ENCODE assay signal across 11 mouse cellular contexts in the genomic region with DNA sequence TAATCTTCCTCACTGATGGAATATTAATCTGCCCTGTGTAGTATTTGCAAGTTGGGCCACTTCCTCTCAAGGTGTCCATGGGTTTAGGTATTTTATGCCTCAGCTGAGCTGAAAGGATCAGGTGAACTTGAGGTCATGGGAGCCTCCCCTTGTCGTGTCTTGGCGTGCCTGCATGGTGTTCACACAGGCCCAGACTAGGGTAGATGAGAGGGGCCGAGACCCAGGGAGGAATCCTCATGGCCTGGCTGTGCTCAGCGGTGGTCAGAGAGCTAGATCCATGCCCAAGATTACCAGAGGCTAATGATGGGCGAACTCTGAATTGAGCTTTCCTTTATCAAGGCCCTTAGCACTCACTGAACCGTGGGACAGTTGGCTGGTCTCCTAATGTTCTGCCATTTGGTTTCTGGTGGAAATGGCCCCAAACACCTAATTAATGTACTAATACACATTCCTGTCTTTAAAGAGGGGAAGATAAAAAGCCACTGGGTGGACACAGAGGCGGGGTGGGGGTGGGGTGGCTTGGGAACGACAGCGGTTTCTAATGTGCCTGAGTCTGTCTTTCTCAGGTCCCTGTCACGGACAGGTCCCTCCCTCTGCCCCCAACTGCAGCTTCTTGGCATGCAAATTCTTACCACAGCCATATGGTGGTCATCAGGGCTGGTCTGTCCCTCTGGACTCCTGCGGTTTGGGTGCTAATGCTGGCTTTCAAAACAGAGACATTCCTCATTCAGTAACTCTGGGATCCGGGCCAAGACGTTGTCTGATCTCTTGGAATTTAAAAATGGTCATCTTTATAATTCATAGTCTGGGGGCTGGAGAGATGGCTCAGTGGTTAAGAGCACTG. TPM values are rescaled to one million over a fixed set of nuclear protein-coding genes. Genes with fewer than 3 reads are reported as not detected.
DNase-seq lines count a peak whose midpoint lies in the region; ATAC-seq and TF ChIP-seq lines count a peak whose summit lies in the region.
"Had no signal": no experiment of that assay in that cellular context is flagged by ENCODE, and none has a peak within 500 bp of the region (broad histone marks: within the 10 kb centered on the region; RNA-seq: fewer than 3 reads in every experiment).

No protein-coding gene starts in this region.

- H3K4me3 ChIP-seq in kidney, postnatal 0 days (replicated peaks; ENCODE audit: low read depth, low read length) = no peak overlapping the region
- no peak overlapping the region for H3K4me3 ChIP-seq in stomach, postnatal 0 days (ENCODE audit: low read depth, low read length)
- H3K4me3 ChIP-seq: erythroblast, embryonic 14.5 days had no signal

- no peaks in the 10 kb centered on the region for H3K36me3 ChIP-seq in kidney, postnatal 0 days (ENCODE audit: insufficient read depth, low read length)
- no peaks in the 10 kb centered on the region for H3K36me3 ChIP-seq in stomach, postnatal 0 days (ENCODE audit: control insufficient read depth, insufficient read depth, low read length)

- no peaks in the 10 kb centered on the region for H3K4me1 ChIP-seq in kidney, postnatal 0 days (replicated peaks; ENCODE audit: insufficient read depth, low read length)
- H3K4me1 ChIP-seq in stomach, postnatal 0 days (replicated peaks; ENCODE audit: control insufficient read depth, insufficient read depth) = no peaks in the 10 kb centered on the region

- no peak overlapping the region for H3K9ac ChIP-seq in kidney, postnatal 0 days (ENCODE audit: low read depth, low read length)
- H3K9ac ChIP-seq in stomach, postnatal 0 days (ENCODE audit: low read length) = no peak overlapping the region
- H3K9ac ChIP-seq: hindbrain, embryonic 14.5 days had no signal

- WGBS in kidney, postnatal 0 days = 20% methylated on average over 13 of the region's 13 CpGs
- 48% methylated on average over 13 of the region's 13 CpGs for WGBS in stomach, postnatal 0 days

- no peaks in the 10 kb centered on the region for H3K27me3 ChIP-seq in kidney, postnatal 0 days (ENCODE audit: insufficient read depth, low read length)
- no peaks in the 10 kb centered on the region for H3K27me3 ChIP-seq in stomach, postnatal 0 days (ENCODE audit: control insufficient read depth, insufficient read depth, low read length)

- no peaks in the 10 kb centered on the region for H3K9me3 ChIP-seq in kidney, postnatal 0 days (replicated peaks; ENCODE audit: low read length)
- no peaks in the 10 kb centered on the region for H3K9me3 ChIP-seq in stomach, postnatal 0 days (ENCODE audit: control insufficient read depth, low read length)

- no peak for TF ChIP-seq EP300 in stomach, postnatal 0 days (optimal IDR thresholded peaks at IDR 0.05)

- TF ChIP-seq CTCF in kidney, postnatal 0 days (IDR thresholded peaks at IDR 0.05; ENCODE audit: low read depth) = no peak
- TF ChIP-seq CTCF in stomach, postnatal 0 days (IDR thresholded peaks at IDR 0.05; ENCODE audit: low read depth) = no peak

- no peak overlapping the region for H3K27ac ChIP-seq in kidney, postnatal 0 days
- no peak overlapping the region for H3K27ac ChIP-seq in stomach, postnatal 0 days (replicated peaks)
- H3K27ac ChIP-seq: hindbrain, embryonic 14.5 days had no signal

- H3K4me2 ChIP-seq in kidney, postnatal 0 days (ENCODE audit: low read length) = no peak overlapping the region
- H3K4me2 ChIP-seq in stomach, postnatal 0 days (replicated peaks; ENCODE audit: low read depth) = no peak overlapping the region
- H3K4me2 ChIP-seq: hindbrain, embryonic 14.5 days; liver, embryonic 11.5 days had no signal

- ATAC-seq in kidney, postnatal 0 days (replicated peaks; ENCODE audit: low FRiP score, low read depth) = peak; percentile 66; the same call in 1 of the 2 replicates
- ATAC-seq in stomach, postnatal 0 days (ENCODE audit: low FRiP score, low TSS enrichment) = 0 out of 2 replicates have a peak, but pooled peaks have one; percentile 24

- peak; percentile 47 to 48 for DNase-seq in cerebellum, postnatal 10 days
- DNase-seq in cerebellum, adult 11-12 months = no peak
- peak; percentile 9 for DNase-seq in ovary, adult 18-20 months (ENCODE audit: low spot score)
- DNase-seq in ovary, postnatal 10 days (ENCODE audit: low spot score) = no peak
- DNase-seq in kidney, postnatal 0 days (ENCODE audit: low spot score) = peak; percentile 83
- no peak for DNase-seq in stomach, postnatal 0 days (ENCODE audit: low spot score)
- no peak for DNase-seq in layer of hippocampus, adult 18-20 months (ENCODE audit: low spot score in 2 of 2)
- no peak for DNase-seq in layer of hippocampus, adult 11-12 months (ENCODE audit: low spot score)

RNA-seq across cellular contexts. Expression of a gene that starts 56.0 kb away (rescaled TPM):
- polyA plus RNA-seq in kidney, postnatal 0 days (2015; fragmentation: Nextera tagmentation; extraction: Ambion mirVana) = 2,182 and 2,224 TPM in 2 replicates
- polyA plus RNA-seq in stomach, postnatal 0 days (2015; fragmentation: Nextera tagmentation; extraction: Ambion mirVana) = 1,323 and 1,685 TPM in 2 replicates
- total RNA-seq in layer of hippocampus, adult 18-20 months (2021) = 100 to 1,000 TPM; 264 to 325 TPM

Comparison
In these comparisons a context has a peak if more than half of its experiments do, and no peak if none do; other contexts are left out.
1. DNase-seq: peak in cerebellum, postnatal 10 days (2 of 2), ovary, adult 18-20 months (single experiment) and kidney, postnatal 0 days (single experiment); none in cerebellum, adult 11-12 months (single experiment), ovary, postnatal 10 days (single experiment), stomach, postnatal 0 days (single experiment), layer of hippocampus, adult 18-20 months (0 of 2) and layer of hippocampus, adult 11-12 months (single experiment).